Mouse (Mus musculus) liver, embryonic 11.5 days (tissue): Measurements from ENCODE around the gene Lrrc75a. TPM values are rescaled to one million over a fixed set of nuclear protein-coding genes. Genes with fewer than 3 reads are reported as not detected.

ENCODE experiments used
- ATAC-seq: fragments of 200-750 bp; cut with Nextera tagmentation; replicated peaks from 2 replicates; pipeline ENCODE4 v1.8.0; 2017; ENCODE audit warnings: moderate number of reproducible peaks, mild to moderate bottlenecking, moderate TSS enrichment, moderate library complexity; ENCODE audit not compliant: low FRiP score
- DNase-seq: peaks from one replicate; pipeline ENCODE4 v3.0.0-alpha.2; 2017; ENCODE audit warnings: low spot score
- H3K27ac ChIP-seq: fragments of 300-500 bp; sonication (generic); 2 replicates; pipeline ENCODE4 v1.5.1; 2014; ENCODE audit warnings: mild to moderate bottlenecking, low read depth, low read length, control low read depth
- H3K27me3 ChIP-seq: fragments of 300-500 bp; sonication (generic); replicated peaks from 2 replicates; pipeline ENCODE4 v1.6.1; 2014; ENCODE audit warnings: low read length, mixed read lengths; ENCODE audit not compliant: control insufficient read depth, insufficient read depth
- H3K36me3 ChIP-seq: fragments of 300-500 bp; sonication (generic); 2 replicates; pipeline ENCODE4 v1.6.1; 2014; ENCODE audit warnings: mild to moderate bottlenecking, low read length, moderate library complexity, mixed read lengths; ENCODE audit not compliant: control insufficient read depth, insufficient read depth
- H3K4me1 ChIP-seq: fragments of 300-500 bp; sonication (generic); replicated peaks from 2 replicates; pipeline ENCODE4 v1.6.1; 2014; ENCODE audit warnings: low read length, mixed read lengths; ENCODE audit not compliant: control insufficient read depth, insufficient read depth
- H3K4me2 ChIP-seq: fragments of 300-500 bp; sonication (generic); 2 replicates; pipeline ENCODE4 v1.6.1; 2014; ENCODE audit warnings: mild to moderate bottlenecking, control low read depth, moderate library complexity
- H3K4me3 ChIP-seq: fragments of 300-500 bp; sonication (generic); 2 replicates; pipeline ENCODE4 v1.5.1; 2014; ENCODE audit warnings: low read depth, low read length, control low read depth
- H3K9ac ChIP-seq: fragments of 300-500 bp; sonication (generic); 2 replicates; pipeline ENCODE4 v1.6.1; 2014; ENCODE audit warnings: low read depth, low read length, control low read depth
- H3K9me3 ChIP-seq: fragments of 300-500 bp; sonication (generic); 2 replicates; pipeline ENCODE4 v1.6.1; 2016; ENCODE audit warnings: low read length, inconsistent platforms, mixed read lengths; ENCODE audit not compliant: control insufficient read depth
- WGBS: fragments of 180-500 bp; shearing (Covaris S2); extraction: QIAGEN DNeasy Blood & Tissue Kit; methylation state at CpG from one replicate; pipeline ENCODE4 v1.1.7; 2014; 5-methylcytosine and 5-hydroxymethylcytosine counted together
- polyA plus RNA-seq: library from polyadenylated mRNA; unstranded; fragments of >200 nt; fragmentation: Nextera tagmentation; extraction: Ambion mirVana; gene quantifications from 2 replicates; pipeline ENCODE4 v1.2.1, GENCODE M21; 2014

Lrrc75a gene
- polyA plus RNA-seq, 1 experiment from 2014 or later, result 6.7 TPM

DNA sequence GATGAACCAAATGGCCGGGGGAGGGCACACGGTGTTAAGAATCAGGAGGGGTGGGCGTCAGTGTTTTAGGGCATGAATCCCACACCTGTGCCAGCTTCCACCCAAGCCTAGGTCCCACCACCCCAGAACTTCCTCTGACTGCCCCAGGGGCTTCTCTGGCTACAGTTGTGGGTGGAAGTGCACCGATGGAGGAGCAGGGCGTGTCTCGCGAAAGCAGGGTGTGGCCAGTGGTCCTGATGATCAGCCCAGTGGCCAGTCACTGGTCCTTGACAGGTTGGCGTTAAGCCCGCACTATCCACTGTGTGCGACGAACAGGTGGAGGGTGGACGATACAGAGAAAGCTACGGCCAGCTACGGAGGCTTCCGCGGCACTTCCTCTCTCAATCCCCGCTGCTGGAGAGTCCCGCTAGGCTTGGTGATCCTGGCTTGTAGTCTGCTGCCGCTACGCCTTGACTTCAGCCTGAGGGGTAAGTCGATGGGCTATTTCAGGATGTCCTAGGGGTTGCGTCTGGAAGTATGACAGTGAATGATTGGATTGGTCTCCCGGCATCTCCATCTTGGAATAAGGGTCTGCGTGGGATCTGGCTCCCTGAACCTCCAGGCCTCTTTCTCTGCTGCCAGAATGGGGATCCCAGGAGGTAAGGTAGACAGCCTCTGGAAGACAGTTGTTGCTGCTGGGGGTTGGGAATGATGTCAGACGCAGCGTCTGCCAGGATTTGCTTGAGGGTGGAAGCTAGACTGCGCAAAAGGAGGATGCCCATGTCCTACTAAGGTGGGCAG is 72.5 kb downstream of the Lrrc75a start:
- WGBS, result 3% methylated on average over 27 of the region's 27 CpGs
- Histone ChIP-seq H3K9ac (peak overlapping the region; percentile 61), H3K9me3 (no peaks in the 10 kb centered on the region), H3K4me2 (peak overlapping the region; percentile 100), H3K27me3 (no peaks in the 10 kb centered on the region), H3K4me3 (peak overlapping the region; percentile 61), H3K4me1 (peaks cover 22% of the 10 kb centered on the region), H3K36me3 (no peaks in the 10 kb centered on the region), H3K27ac (peak overlapping the region; percentile 75)
- ATAC-seq (peak; percentile 42), DNase-seq (peak; percentile 56)

DNA sequence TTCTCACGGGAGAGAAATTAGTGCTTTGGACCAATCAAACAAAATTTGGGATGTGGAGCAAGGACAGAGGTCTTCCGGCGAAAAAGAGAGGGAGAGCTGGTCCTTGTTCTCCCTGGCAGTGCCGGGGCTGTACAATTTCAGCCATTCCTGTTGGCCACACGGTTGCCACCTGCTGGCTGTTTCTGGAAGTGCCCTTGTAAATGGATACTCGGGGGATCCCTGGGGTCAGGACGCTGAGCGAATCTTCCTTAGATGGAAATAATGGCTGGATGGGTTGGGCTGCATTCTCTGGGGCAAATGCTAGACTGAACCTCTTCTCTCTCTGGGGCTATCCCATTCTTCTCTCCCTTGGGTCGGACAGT is 73.0 kb downstream of the Lrrc75a start:
- Histone ChIP-seq H3K27ac (peak overlapping the region; percentile 75), H3K4me1 (peaks cover 18% of the 10 kb centered on the region), H3K27me3 (no peaks in the 10 kb centered on the region), H3K9me3 (no peaks in the 10 kb centered on the region), H3K4me2 (peak overlapping the region; percentile 100), H3K9ac (peak overlapping the region; percentile 61), H3K4me3 (peak overlapping the region; percentile 61), H3K36me3 (no peaks in the 10 kb centered on the region)
- ATAC-seq (peak; percentile 62), DNase-seq (peak; percentile 81)
- WGBS, result 4% methylated on average over 9 of the region's 9 CpGs

DNA sequence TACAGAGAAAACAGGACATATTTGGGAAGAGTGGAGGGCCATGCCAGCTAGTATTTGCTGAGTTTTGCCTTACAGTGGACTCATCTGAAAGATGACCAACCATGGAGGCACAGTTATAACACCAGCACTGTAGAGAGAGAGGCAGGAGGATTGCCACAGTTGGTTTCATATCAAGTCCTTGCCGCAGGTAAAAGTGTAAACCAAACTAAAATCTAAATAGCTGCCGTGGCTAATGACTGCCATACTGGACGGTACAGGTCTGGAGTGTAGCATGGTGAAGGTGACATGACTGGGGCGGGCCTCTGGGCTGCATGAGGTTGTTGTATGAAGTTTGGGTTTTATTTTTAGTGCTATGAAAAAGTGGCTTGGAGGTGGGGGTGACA is 73.6 kb downstream of the Lrrc75a start:
- peak overlapping the region; percentile 37 for H3K4me2 ChIP-seq
- 72% methylated on average over 4 of the region's 4 CpGs for WGBS
- H3K27ac ChIP-seq, result no peak overlapping the region

DNA sequence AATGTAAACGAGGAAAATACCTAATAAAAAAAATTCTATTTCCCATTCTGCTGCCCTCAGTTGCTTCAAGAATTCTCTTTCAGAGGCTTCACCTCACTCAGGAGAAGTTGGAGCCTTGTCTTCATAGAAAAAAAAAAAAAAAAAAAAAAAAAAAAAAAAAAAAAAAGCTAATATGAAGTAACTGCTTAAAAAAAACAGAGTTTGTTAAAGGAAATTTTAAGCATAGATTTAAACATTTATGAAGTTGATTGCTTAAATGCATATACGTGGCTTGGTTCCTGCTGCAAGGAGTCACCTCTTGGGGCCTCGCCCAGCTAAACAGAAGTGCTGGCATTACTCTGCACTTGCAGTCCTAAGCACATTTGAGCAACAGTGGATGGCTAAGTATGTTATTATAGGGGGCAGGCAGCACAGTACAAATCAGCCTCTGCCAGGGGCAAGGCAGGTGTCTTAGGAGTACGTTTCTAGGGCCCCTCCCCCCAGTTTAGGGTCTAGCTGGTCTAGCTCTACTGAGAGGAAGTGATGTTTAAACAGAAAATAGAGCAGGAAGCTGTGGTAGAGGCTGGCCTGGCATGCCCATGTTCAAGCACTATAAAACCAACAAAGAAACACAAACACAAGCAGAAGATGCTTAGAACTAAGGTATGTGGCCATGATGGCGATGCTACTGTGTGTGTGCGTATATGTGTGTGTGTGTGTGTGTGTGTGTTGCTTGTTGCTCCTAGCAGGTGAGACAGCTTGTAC is 74.2 kb downstream of the Lrrc75a start, which contains the start of gene Trpv2:
Gene Trpv2 (plus strand): TSS at position 528 of the 744 bp plus-strand sequence.
- H3K4me1 ChIP-seq, result peaks cover 18% of the 10 kb centered on the region
- H3K27me3 ChIP-seq, result no peaks in the 10 kb centered on the region
- ATAC-seq (no peak), DNase-seq (no peak)
- H3K9ac ChIP-seq, result no peak within 1 kb of the TSS; the same call in 1 of the 2 replicates
- 76% methylated on average over 6 of the region's 6 CpGs for WGBS
- peak within 1 kb of the TSS; percentile 100 for H3K4me2 ChIP-seq
- no peak within 1 kb of the TSS for H3K27ac ChIP-seq
- no peaks in the 10 kb centered on the region for H3K9me3 ChIP-seq
- peak within 1 kb of the TSS; percentile 61 for H3K4me3 ChIP-seq
- no peaks in the 10 kb centered on the region for H3K36me3 ChIP-seq

More for the DNA sequence above, 73.6 kb downstream of the Lrrc75a start:
- H3K4me1 ChIP-seq, result peaks cover 18% of the 10 kb centered on the region
- no peak for ATAC-seq
- no peaks in the 10 kb centered on the region for H3K36me3 ChIP-seq
- H3K4me3 ChIP-seq, result no peak overlapping the region
- no peak overlapping the region for H3K9ac ChIP-seq
- DNase-seq, result no peak
- H3K9me3 ChIP-seq, result no peaks in the 10 kb centered on the region
- H3K27me3 ChIP-seq, result no peaks in the 10 kb centered on the region

DNA sequence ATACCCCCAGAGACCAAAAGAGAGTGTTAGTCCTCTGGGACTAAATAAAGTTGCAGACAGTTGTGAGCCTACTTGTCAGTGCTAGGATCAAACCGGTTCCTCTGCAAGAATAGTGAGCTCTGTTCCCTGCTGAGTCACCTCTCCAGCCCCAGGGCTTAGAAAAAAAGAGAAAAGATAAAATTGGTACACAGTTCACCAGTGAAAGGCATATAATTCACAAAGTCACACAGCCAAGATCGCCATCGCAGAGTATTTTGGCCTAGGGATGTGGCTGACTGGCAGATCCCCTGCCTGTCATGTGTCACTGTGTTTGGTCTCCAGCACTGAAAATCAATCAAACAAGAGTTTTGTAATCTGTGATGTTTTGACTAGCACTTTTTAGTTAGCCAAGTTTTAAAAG is 80.0 kb downstream of the Lrrc75a start:
- Histone ChIP-seq H3K4me3 (no peak overlapping the region), H3K27ac (no peak overlapping the region), H3K4me1 (peaks cover 4% of the 10 kb centered on the region; the same call in 1 of the 2 replicates), H3K27me3 (no peaks in the 10 kb centered on the region), H3K9me3 (no peaks in the 10 kb centered on the region), H3K9ac (no peak overlapping the region), H3K4me2 (no peak overlapping the region), H3K36me3 (no peaks in the 10 kb centered on the region)
- no peak for DNase-seq
- WGBS, result 69% methylated on average over 3 of the region's 3 CpGs
- ATAC-seq, result no peak

DNA sequence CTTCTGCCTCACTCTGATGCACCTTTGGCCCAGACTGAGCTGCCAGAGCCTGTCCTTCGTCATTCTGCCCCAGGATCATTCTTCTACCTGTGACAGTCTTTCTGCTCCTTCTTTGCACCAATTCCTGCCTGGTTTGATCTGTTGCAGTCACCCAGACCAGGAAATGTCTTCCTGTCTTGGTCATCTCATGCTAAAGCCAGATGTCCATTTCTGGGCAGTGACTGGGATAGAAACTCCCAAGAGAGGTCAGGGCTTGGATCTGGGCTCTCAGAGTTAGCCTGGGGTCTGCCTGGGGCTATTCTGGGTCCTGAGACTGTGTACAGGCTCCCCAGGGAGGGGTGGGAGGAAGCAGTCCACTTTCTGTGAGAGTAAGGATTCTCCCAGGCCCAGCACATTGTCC is 82.1 kb downstream of the Lrrc75a start:
- no peak for ATAC-seq

DNA sequence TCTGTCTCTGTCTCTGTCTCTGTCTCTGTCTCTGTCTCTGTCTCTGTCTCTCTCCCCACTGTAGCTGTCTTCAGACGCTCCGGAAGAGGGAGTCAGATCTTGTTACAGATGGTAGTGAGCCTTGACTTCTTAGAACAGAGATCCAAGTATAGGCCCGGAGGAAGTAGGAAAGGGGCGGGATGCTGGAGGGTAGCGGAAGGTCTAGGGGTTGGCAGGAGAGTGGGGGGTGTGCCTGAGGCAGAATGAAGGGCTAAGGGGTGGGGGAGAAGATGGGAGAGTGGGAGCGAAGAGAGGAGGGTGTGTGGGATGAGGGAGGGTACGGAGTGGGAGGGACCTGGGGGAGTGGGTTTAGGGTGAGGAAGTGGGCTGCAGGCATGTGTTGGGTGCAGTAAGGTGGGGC is 82.6 kb downstream of the Lrrc75a start:
- Histone ChIP-seq H3K9ac (no peak overlapping the region), H3K27ac (no peak overlapping the region), H3K4me1 (peaks cover 4% of the 10 kb centered on the region; the same call in 1 of the 2 replicates), H3K36me3 (no peaks in the 10 kb centered on the region), H3K9me3 (no peaks in the 10 kb centered on the region), H3K4me2 (no peak overlapping the region), H3K27me3 (no peaks in the 10 kb centered on the region), H3K4me3 (no peak overlapping the region)
- WGBS, result 55% methylated on average over 7 of the region's 7 CpGs
- no peak for DNase-seq
- ATAC-seq, result no peak

More for the DNA sequence above, 82.1 kb downstream of the Lrrc75a start:
- Histone ChIP-seq H3K4me3 (no peak overlapping the region), H3K27ac (no peak overlapping the region), H3K4me2 (no peak overlapping the region), H3K36me3 (no peaks in the 10 kb centered on the region), H3K9ac (no peak overlapping the region), H3K9me3 (no peaks in the 10 kb centered on the region), H3K27me3 (no peaks in the 10 kb centered on the region), H3K4me1 (peaks cover 4% of the 10 kb centered on the region; the same call in 1 of the 2 replicates)
- DNase-seq, result no peak
- WGBS, result 53% methylated on average over 1 of the region's 1 CpGs

DNA sequence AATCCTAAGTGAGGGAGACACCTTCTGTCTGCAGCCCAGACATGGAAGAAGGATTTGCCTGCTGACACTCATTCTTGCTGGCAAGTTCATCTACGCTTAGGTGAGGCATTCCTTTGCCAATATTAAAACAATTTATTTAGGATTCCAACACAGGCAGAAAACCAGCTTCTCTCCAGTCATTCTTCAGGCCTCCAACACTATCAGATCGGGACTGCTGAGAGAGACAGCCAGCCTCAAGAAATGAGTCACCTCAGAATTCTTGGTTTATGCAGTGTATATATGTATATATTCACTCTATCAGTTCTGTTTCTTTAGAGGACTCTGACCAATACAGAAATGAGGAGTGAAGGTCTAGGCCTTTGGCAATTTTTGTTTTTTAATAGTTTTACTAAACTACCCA is 84.7 kb downstream of the Lrrc75a start:
- H3K27ac ChIP-seq, result no peak overlapping the region
- WGBS, result 82% methylated on average over 2 of the region's 2 CpGs
- no peak overlapping the region for H3K4me3 ChIP-seq
- H3K4me1 ChIP-seq, result peaks cover 4% of the 10 kb centered on the region; the same call in 1 of the 2 replicates
- no peaks in the 10 kb centered on the region for H3K36me3 ChIP-seq
- no peaks in the 10 kb centered on the region for H3K9me3 ChIP-seq
- no peak overlapping the region for H3K4me2 ChIP-seq
- H3K9ac ChIP-seq, result no peak overlapping the region
- no peaks in the 10 kb centered on the region for H3K27me3 ChIP-seq
- ATAC-seq (no peak), DNase-seq (no peak)
